Mouse (Mus musculus) heart, adult 9 months (tissue): Measurements from ENCODE around the gene Klhl8.

Source experiments
- DNase-seq, 2 experiments: peaks; one replicate each; pipeline ENCODE4 v3.0.0; 2022; ENCODE audit warnings: low spot score in 2 of 2

Gene Klhl8

GRCm38 (mm10) chr5:103813997-103814542 is 97.0 kb downstream of the Klhl8 start:
- no peak for DNase-seq

DNA sequence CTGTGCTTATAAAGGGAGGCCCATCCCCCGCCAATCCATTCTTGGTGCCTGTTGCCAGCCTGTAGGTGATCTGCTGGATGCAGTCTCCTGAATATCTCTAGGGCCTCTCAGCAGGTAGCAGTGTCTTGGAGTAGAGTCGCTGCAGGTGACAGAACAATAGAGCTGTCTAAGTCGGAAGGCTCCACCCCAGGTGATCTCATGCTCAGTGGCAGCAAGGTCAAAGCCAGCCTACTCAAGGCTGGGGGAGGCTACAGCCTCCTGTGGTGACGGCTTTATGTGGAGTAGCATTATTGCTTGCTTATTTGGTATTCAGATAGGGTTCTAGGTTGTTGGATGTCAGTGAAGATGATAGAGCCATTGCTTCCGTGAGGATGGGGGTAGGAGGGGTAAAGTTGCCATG is 97.8 kb downstream of the Klhl8 start:
- DNase-seq = no peak
